Mouse (Mus musculus) hindbrain, embryonic 16.5 days (tissue): ENCODE results near the gene Ttc7b. TPM values are rescaled to one million over a fixed set of nuclear protein-coding genes. Genes with fewer than 3 reads are reported as not detected.

ENCODE experiments used
- ATAC-seq: fragments of 200-750 bp; cut with Nextera tagmentation; 2 replicates; pipeline ENCODE4 v1.8.0; 2017; ENCODE audit warnings: moderate TSS enrichment, moderate library complexity
- H3K27ac ChIP-seq: fragments of 300-500 bp; sonication (generic); 2 replicates; pipeline ENCODE4 v1.5.1; 2014; ENCODE audit warnings: low read depth, mild to moderate bottlenecking, control low read depth, low read length, moderate library complexity
- H3K27me3 ChIP-seq: fragments of 300-500 bp; sonication (generic); replicated peaks from 2 replicates; pipeline ENCODE4 v1.6.1; 2014; ENCODE audit warnings: low read length; ENCODE audit not compliant: control insufficient read depth, insufficient read depth
- H3K36me3 ChIP-seq: fragments of 300-500 bp; sonication (generic); 2 replicates; pipeline ENCODE4 v1.6.1; 2014; ENCODE audit warnings: mild to moderate bottlenecking, low read length, moderate library complexity, mixed read lengths; ENCODE audit not compliant: control insufficient read depth, insufficient read depth
- H3K4me1 ChIP-seq: fragments of 300-500 bp; sonication (generic); 2 replicates; pipeline ENCODE4 v1.6.1; 2014; ENCODE audit warnings: low read depth, low read length; ENCODE audit not compliant: control insufficient read depth, insufficient read depth
- H3K4me2 ChIP-seq: fragments of 300-500 bp; sonication (generic); 2 replicates; pipeline ENCODE4 v1.6.1; 2014; ENCODE audit warnings: mild to moderate bottlenecking, low read length, control low read depth, moderate library complexity
- H3K4me3 ChIP-seq: fragments of 300-500 bp; sonication (generic); 2 replicates; pipeline ENCODE4 v1.5.1; 2014; ENCODE audit warnings: mild to moderate bottlenecking, low read length, control low read depth, moderate library complexity
- H3K9ac ChIP-seq: fragments of 300-500 bp; sonication (generic); 2 replicates; pipeline ENCODE4 v1.6.1; 2014; ENCODE audit warnings: low read depth, mild to moderate bottlenecking, control low read depth, low read length, moderate library complexity
- H3K9me3 ChIP-seq: fragments of 300-500 bp; sonication (generic); 2 replicates; pipeline ENCODE4 v1.6.1; 2014; ENCODE audit warnings: mild to moderate bottlenecking, low read length, moderate library complexity; ENCODE audit not compliant: control insufficient read depth
- WGBS: fragments of 180-500 bp; shearing (Covaris S2); extraction: QIAGEN DNeasy Blood & Tissue Kit; methylation state at CpG from one replicate; pipeline ENCODE4 v1.1.7; 2014; 5-methylcytosine and 5-hydroxymethylcytosine counted together
- polyA plus RNA-seq: library from polyadenylated mRNA; unstranded; fragments of >200 nt; fragmentation: Nextera tagmentation; extraction: Ambion mirVana; gene quantifications from 2 replicates; pipeline ENCODE4 v1.2.1, GENCODE M21; 2015

Ttc7b gene
- 8.1 and 8.8 TPM in 2 replicates for polyA plus RNA-seq

DNA sequence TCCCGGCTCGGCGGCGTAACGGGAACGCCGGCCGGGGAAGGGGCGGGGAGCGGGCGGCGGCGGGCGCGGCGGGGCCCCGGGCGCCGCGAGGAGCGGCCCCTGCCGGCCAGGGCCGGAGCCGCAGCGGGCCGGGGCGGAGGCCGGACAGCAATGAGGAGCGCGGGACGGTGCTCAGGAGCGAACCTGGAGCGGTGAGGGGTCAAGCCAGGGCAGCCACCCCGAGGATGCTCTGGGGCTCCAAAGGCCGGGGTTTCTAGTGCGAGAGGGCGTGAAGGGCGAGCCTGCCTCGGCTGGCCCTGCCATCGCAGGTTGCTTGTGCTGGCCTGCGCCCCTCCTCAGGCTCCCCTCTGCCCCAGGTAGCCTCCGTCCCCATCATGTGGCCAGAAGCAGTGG is at the start of gene Ttc7b:
Gene Ttc7b (minus strand): TSS at position 33 of the 393 bp plus-strand sequence.
- H3K4me1 ChIP-seq, result peaks cover 20% of the 10 kb centered on the region
- WGBS, result 2% methylated on average over 27 of the region's 42 CpGs
- no peaks in the 10 kb centered on the region for H3K36me3 ChIP-seq
- peak within 1 kb of the TSS; percentile 91 for H3K4me3 ChIP-seq
- H3K4me2 ChIP-seq, result peak within 1 kb of the TSS; percentile 72
- no peaks in the 10 kb centered on the region for H3K27me3 ChIP-seq
- H3K9me3 ChIP-seq, result no peaks in the 10 kb centered on the region
- peak; percentile 80 for ATAC-seq
- H3K9ac ChIP-seq, result peak within 1 kb of the TSS; percentile 100
- peak within 1 kb of the TSS; percentile 85 for H3K27ac ChIP-seq

GRCm38 (mm10) chr12:100568831-100569230 is 48.2 kb upstream of the Ttc7b start:
- Histone ChIP-seq H3K9me3 (no peaks in the 10 kb centered on the region), H3K9ac (no peak overlapping the region), H3K27me3 (no peaks in the 10 kb centered on the region), H3K36me3 (peaks cover 4% of the 10 kb centered on the region; the same call in 1 of the 2 replicates), H3K4me3 (no peak overlapping the region), H3K4me2 (no peak overlapping the region), H3K27ac (no peak overlapping the region), H3K4me1 (no peaks in the 10 kb centered on the region)
- no peak for ATAC-seq
- WGBS, result 85% methylated on average over 7 of the region's 7 CpGs

GRCm38 (mm10) chr12:100568105-100568504 is 47.5 kb upstream of the Ttc7b start:
- no peaks in the 10 kb centered on the region for H3K4me1 ChIP-seq
- 87% methylated on average over 6 of the region's 6 CpGs for WGBS
- H3K36me3 ChIP-seq, result peaks cover 5% of the 10 kb centered on the region; the same call in 1 of the 2 replicates
- H3K27me3 ChIP-seq, result no peaks in the 10 kb centered on the region
- ATAC-seq, result no peak
- no peak overlapping the region for H3K27ac ChIP-seq
- H3K9me3 ChIP-seq, result no peaks in the 10 kb centered on the region
- no peak overlapping the region for H3K9ac ChIP-seq
- H3K4me3 ChIP-seq, result no peak overlapping the region
- no peak overlapping the region for H3K4me2 ChIP-seq

DNA sequence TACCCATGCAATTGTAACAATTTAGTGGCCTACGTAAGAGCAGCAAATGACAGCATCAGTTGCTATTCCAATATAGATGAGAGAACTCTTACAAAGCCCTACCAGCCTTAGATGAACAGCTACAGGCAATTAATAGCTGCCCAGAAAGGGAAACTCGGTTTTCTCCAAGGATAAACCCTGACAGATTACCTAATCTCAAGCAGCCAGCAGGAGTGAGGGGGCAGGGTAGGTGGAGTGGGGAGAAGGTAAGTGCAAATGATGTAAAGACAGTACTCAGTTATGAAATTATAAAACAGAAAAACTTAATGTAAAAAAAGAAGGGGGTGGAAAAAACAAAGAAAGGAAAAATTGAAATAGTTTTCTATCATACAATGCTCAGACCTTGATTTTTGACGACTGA is 47.0 kb upstream of the Ttc7b start:
- H3K36me3 ChIP-seq, result peaks cover 6% of the 10 kb centered on the region; the same call in 1 of the 2 replicates
- no peak overlapping the region for H3K27ac ChIP-seq
- H3K27me3 ChIP-seq, result no peaks in the 10 kb centered on the region
- no peak overlapping the region for H3K4me2 ChIP-seq
- 78% methylated on average over 3 of the region's 3 CpGs for WGBS
- no peaks in the 10 kb centered on the region for H3K9me3 ChIP-seq
- H3K4me1 ChIP-seq, result no peaks in the 10 kb centered on the region
- ATAC-seq, result no peak
- H3K4me3 ChIP-seq, result no peak overlapping the region
- no peak overlapping the region for H3K9ac ChIP-seq

DNA sequence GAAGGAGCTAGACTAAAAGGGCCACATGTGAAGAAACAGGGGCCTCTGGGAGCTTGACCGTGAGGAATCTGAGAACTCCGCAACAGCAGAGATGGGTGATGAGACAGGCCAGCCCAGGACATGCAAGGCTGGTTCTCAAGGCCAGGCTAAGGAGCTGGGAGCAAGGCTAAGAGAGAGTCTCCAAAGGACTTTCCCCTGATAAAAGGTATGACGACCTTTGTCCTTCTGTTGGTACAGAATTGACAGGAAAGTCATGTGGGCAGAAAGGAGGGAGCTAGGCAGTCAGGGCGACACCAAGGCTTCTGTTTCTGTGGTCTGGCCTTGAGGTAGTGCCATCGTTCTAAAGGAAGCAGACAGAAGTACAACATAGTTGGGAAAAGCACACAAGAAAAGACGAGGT is 33.0 kb upstream of the Ttc7b start:
- Histone ChIP-seq H3K9me3 (no peaks in the 10 kb centered on the region), H3K9ac (no peak overlapping the region), H3K4me1 (no peaks in the 10 kb centered on the region), H3K4me3 (no peak overlapping the region), H3K4me2 (no peak overlapping the region), H3K27me3 (no peaks in the 10 kb centered on the region), H3K36me3 (0 out of 2 replicates have a peak, but pooled peaks cover 3% of the 10 kb centered on the region), H3K27ac (no peak overlapping the region)
- ATAC-seq, result no peak
- WGBS, result 90% methylated on average over 6 of the region's 6 CpGs

DNA sequence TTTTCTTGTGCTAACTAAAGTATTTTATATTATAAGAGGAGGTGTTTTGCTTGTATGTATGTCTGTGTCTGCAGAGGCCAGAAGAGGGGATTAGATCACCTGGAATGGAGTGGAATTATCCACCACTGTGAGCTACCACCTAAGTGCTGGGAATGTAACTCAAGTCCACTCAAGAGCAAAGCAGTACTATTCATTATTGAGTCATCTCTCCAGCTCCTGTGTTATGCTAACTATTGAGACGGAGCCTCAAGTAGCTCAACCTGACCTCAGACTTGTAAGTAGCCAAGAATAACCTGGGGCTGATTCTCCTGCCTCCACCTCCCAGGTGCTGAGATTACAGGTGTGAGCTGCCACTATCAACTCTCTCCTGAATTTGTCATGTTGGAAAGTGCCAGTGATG is 31.3 kb upstream of the Ttc7b start:
- H3K27ac ChIP-seq, result no peak overlapping the region
- H3K4me1 ChIP-seq, result no peaks in the 10 kb centered on the region
- WGBS, result 91% methylated on average over 1 of the region's 1 CpGs
- no peak overlapping the region for H3K4me2 ChIP-seq
- ATAC-seq, result no peak
- 0 out of 2 replicates have a peak, but pooled peaks cover 3% of the 10 kb centered on the region for H3K36me3 ChIP-seq
- no peak overlapping the region for H3K4me3 ChIP-seq
- no peaks in the 10 kb centered on the region for H3K9me3 ChIP-seq
- H3K27me3 ChIP-seq, result no peaks in the 10 kb centered on the region
- no peak overlapping the region for H3K9ac ChIP-seq

GRCm38 (mm10) chr12:100544194-100544567 is 23.6 kb upstream of the Ttc7b start:
- Histone ChIP-seq H3K36me3 (no peaks in the 10 kb centered on the region), H3K27me3 (no peaks in the 10 kb centered on the region)
- WGBS, result 90% methylated on average over 4 of the region's 4 CpGs

GRCm38 (mm10) chr12:100543437-100544193 is 23.0 kb upstream of the Ttc7b start:
- H3K4me2 ChIP-seq, result no peak overlapping the region
- WGBS, result 83% methylated on average over 6 of the region's 6 CpGs
- H3K9me3 ChIP-seq, result no peaks in the 10 kb centered on the region
- H3K4me1 ChIP-seq, result no peaks in the 10 kb centered on the region
- H3K27me3 ChIP-seq, result no peaks in the 10 kb centered on the region
- no peak overlapping the region for H3K9ac ChIP-seq
- H3K27ac ChIP-seq, result no peak overlapping the region
- no peak for ATAC-seq
- no peak overlapping the region for H3K4me3 ChIP-seq
- H3K36me3 ChIP-seq, result no peaks in the 10 kb centered on the region

More at GRCm38 (mm10) chr12:100544194-100544567, 23.6 kb upstream of the Ttc7b start:
- Histone ChIP-seq H3K4me2 (no peak overlapping the region), H3K4me1 (no peaks in the 10 kb centered on the region), H3K9ac (no peak overlapping the region), H3K27ac (no peak overlapping the region), H3K4me3 (no peak overlapping the region), H3K9me3 (no peaks in the 10 kb centered on the region)
- ATAC-seq, result no peak

GRCm38 (mm10) chr12:100542494-100542893 is 21.9 kb upstream of the Ttc7b start:
- no peaks in the 10 kb centered on the region for H3K36me3 ChIP-seq
- no peaks in the 10 kb centered on the region for H3K9me3 ChIP-seq
- no peak overlapping the region for H3K27ac ChIP-seq
- no peak overlapping the region for H3K4me3 ChIP-seq
- no peak overlapping the region for H3K9ac ChIP-seq
- no peaks in the 10 kb centered on the region for H3K27me3 ChIP-seq
- 92% methylated on average over 6 of the region's 6 CpGs for WGBS
- no peaks in the 10 kb centered on the region for H3K4me1 ChIP-seq
- ATAC-seq, result no peak
- H3K4me2 ChIP-seq, result no peak overlapping the region
